Mouse (Mus musculus) C2C12 (cell line): ENCODE measurements around the gene Pex11g.

Experiments
- CEBPB ChIP-seq: IDR thresholded peaks from one replicate; pipeline ENCODE4 v1.6.1; 2011; ENCODE audit warnings: low read depth, mild to moderate bottlenecking, control low read depth, moderate library complexity
- CTCF ChIP-seq: IDR thresholded peaks from one replicate; pipeline ENCODE4 v1.5.1; 2011; ENCODE audit not compliant: control insufficient read depth, insufficient read depth, insufficient read length
- FOSL1 ChIP-seq: IDR thresholded peaks from one replicate; pipeline ENCODE4 v1.8.0; 2011; ENCODE audit warnings: mild to moderate bottlenecking, low read length; ENCODE audit not compliant: poor library complexity, insufficient read depth, severe bottlenecking
- MAX ChIP-seq: IDR thresholded peaks from one replicate; pipeline ENCODE4 v1.6.1; 2011; ENCODE audit warnings: mild to moderate bottlenecking, control low read depth
- MYOD1 ChIP-seq: IDR thresholded peaks from one replicate; pipeline ENCODE4 v1.6.1; 2011; ENCODE audit warnings: low read depth; ENCODE audit not compliant: control insufficient read depth, insufficient read length
- MYOG ChIP-seq: IDR thresholded peaks from one replicate; pipeline ENCODE4 v1.6.1; 2011; ENCODE audit not compliant: control insufficient read depth, insufficient read length; ENCODE audit errors: extremely low read depth
- USF1 ChIP-seq: IDR thresholded peaks from one replicate; pipeline ENCODE4 v1.6.1; 2011; ENCODE audit warnings: low read depth, mild to moderate bottlenecking, control low read depth, moderate library complexity

DNA sequence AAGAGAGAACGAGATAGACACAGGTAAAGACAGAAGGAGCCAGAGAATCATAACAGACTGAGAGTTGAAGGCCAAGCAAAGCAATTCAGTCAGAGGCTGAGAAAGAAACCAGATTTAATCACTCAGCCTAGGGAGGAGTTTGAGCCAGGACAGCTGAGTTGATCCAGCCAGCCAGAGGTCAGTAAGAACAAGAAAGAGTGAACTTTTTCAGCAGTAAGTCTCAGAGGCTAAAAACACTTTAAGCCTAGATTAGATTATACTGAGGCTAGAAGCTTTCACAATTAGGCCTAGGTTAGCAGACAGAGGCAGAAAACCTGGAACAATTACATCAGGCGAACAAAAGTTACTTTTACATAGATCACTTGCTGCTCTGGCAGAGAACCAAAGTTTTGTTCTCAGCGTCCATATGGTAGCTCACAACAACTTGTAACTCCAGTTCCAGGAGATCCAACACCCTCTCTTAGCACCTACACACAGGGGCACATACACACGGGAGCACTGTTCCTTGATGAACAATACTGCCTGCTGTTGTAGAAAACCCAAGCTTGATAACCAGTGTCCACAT, 12.8 kb upstream of the Pex11g start:
- TF ChIP-seq USF1 (no peak), CTCF (no peak), MYOG (no peak), MAX (no peak), MYOD1 (no peak), CEBPB (no peak), FOSL1 (no peak)
